Mouse (Mus musculus) kidney, postnatal 25 days (tissue): ENCODE data around the gene Plppr2.

Source experiments
- DNase-seq, 2 experiments: peaks; one replicate each; pipeline ENCODE4 v3.0.0; 2021; ENCODE audit warnings: mixed read lengths in 2 of 2

The Plppr2 gene

DNA sequence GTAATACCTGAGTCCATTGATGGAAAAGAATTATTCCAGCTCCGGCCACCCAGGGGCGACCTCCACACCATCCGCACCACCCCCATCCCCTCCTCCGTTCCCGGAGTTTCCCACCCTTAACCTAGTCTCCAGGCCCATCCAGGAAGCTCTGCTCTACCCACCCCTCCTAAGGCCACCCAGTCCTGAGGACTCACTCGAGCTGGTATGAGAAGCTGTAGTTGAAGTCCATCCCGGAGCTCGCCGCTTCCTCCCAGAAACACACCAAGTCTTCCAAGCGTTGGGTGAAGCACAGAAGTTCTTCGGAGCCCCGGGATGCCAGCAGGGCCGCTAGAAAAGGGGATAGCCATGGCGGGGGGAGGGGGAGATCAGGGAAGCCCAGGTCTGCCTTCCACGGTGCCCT, 25.2 kb downstream of the Plppr2 start:
- peak in 1 of 2 experiments; percentile 3 for DNase-seq

DNA sequence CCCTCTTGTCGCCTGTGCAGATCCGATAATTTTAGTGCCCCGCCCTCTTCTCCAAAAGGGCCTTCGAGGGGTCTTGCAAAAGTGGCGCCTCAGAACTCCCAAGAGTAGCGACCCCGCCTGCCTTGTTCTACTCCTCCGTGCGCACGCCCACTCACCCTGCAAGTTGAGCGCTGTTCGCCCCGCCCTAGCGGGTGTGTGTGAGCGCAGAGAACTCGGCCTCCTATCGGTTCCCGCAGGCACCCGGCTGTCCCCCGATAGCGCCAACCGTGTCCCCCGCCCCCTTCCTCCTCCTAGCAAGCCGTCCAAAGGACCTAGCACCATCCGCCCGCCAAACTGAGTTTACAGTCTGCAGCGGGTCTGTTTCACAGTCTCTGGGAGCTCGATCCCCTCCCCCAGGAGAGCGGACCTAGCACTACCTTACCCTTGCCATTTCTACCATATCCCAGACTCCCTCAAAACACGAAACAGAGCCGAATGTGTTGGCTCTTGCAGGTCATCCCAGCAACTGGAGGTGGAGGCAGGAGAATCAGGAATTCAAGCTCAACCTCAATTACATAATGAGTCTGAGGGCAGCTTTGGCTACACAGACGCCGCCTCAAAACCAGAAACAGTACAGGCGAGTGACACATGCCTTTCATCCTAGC, 25.7 kb downstream of the Plppr2 start:
- DNase-seq: peak; percentile 66 to 86

DNA sequence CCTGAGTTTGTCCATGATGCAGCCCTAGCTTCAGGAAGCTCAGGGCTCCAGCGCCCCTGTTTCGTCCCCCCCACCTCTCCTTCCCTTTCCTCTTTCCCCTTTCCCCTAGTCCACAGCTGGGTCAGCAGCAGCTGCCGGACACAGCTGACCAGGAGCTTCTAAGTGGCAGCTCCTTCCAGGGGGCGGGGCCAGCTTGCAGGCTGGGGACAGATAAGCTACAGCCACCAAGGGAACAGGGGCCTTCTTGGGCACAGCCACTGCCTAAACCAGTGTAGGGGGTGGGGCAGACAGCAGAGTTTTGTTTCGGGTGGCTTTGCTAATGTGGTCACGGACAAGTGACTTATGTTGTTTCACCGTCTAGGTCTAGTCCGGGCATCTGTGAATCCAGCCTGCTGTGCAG, 26.6 kb downstream of the Plppr2 start, which contains the start of gene Epor:
TSS of gene Epor (minus strand) at position 90 of the 400 bp plus-strand sequence.
- peak; percentile 66 to 82 for DNase-seq

DNA sequence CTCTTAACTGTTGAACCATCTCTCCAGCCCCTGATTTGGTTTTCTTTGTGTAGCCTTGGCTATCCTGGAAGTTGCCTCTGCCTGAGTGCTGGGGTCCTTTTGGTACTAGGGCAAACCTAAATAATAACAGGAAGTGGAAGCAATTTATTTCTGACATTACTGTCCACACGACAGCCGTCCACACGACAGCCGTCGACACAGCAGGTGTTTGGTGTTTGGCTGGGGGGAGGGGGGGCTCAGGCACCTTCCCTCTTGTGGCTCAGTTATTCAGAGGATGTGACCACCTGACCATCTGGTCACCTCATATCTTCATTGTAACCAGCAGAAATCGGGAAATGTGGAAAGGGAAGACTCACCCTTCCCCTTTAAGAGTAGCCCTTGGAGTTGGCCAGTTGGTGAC, 32.0 kb downstream of the Plppr2 start:
- DNase-seq: no peak

DNA sequence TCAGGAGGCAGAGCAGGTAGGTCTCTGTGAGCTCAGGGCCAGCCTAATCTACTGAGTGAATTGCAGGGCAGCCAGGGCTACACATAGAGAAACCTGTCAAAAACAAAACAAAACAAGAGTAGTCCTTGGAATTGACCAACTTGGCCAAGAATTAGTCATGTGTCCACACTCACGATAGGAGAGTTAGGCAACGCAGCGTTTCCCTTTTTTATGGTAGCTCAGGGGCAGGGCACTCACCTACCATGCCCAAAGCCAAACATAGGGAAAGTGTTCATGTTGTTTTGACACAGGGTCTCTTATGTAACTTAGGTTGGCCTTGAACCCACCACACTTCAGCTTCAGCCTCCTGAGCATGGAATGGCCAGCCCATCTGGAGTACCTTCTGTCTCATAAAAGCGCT, 32.5 kb downstream of the Plppr2 start:
- DNase-seq: no peak

DNA sequence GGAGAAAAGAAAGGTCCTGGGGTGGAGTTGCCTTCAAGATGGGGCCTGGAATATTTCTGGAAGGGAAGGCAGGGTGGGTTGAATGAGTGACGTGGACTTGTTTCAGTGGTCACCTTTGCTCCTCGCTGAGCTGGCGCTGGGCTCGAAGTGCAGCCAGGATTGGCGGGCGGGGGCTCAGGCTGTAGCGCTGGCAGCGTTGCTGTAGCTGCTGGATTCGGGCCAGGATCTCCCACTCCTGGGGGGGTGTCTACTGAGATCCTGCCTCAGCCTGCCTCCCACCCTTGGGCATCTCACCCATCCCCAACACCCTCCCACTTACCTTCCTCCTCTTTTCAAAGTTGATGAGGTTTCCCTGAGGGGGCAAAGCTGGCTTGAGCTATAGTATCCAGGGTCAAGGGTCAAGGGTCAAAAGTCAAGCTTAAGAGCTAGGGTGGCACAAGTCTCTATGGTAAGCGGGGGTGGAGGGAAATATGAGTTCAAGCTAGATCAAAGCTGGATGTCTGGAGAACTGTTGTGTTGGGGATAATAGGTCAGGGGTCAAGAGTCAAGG, 39.9 kb downstream of the Plppr2 start:
- peak in 1 of 2 experiments; percentile 45 for DNase-seq

DNA sequence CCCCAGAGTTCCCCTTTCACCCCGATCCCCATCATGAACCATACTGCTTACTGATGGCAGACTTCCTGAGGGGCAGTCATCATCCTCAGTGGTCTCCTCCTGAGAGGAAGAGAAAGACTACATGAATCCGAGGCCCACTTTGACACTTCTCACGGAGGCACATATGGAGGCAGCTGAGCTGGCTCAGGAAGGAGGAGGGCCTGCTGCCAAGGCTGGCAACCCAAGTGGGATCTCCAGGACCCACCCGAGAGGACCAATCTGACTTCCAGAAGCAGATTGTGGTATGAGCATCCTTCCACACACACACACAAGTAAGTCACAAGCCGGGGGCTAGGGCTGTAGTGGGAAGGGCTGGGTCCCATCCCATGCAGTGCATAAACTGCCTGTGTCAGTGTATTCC, 40.5 kb downstream of the Plppr2 start:
- no peak for DNase-seq

DNA sequence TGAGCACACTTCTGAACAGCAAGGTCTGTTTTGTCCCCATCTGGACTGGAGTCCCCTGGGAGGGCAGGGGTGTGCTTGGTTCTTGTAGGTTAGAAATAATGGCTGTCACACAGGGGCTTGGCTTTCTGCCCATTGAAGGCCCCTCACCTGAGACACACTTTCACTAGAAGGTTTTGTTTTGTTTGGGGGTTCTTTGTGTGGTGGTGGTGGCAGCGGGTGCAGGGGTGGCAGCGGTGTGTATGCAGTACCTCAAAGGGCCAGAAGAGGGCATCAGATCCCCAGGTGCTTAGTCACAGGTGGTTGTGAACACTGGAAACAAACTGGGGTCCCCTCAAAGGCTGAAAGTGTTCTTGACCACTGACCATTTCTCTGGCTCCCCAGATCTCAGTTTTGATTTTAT, 41.1 kb downstream of the Plppr2 start:
- peak; percentile 47 to 63 for DNase-seq

DNA sequence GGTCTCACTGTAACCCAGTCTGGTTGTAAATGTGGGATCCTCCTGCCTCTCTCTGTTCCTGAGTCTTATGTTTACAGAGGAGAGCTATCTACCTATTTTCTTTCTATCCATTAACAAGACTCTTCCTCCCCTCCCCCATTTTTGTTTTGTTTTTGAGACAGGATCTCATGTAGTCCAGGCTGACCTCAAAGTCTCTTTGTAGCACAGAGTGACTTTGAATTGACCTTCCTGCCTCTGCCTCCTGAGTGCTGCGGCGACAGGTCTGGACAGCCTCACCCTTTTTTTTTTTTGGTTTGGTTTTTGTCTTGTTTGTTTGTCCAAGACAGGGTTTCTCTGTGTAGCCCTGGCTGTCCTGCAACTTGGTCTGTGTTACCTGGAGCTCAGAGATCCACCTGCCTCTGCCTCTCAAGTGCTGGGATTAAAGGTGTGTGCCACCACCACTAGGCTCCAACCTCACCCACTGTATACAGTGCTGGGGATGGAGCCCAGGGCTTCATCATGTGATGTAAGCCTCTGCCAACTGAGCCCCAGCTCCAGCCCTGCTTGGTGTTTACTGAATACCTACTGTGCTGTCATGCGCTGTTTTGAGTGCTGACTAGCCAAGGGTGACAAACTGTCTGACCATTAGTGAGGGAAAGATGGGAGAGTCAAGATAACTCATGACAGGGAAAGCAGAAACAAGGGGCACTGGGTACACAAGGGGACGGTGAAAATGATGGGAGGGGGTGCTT, 41.7 kb downstream of the Plppr2 start:
- peak; percentile 45 to 70 for DNase-seq

DNA sequence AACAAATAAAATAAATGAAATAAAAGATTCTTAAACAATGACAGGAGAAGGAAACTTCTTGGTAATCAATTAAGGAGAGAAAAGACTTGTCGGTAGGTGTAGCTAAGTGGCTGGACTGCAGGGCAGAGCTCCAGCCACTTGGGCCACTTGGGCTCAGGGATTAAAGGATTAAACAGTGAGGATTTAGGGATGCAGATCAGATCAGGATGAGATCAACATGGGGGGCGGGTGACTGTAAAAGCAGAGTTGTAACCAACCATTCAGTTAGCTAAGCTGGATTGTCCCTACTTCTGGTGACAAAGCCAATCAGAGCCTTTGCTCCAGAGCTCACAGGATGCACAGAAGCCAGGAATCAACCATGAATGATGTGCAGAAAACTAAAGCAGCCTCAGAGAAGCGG, 47.1 kb downstream of the Plppr2 start:
- no peak for DNase-seq

DNA sequence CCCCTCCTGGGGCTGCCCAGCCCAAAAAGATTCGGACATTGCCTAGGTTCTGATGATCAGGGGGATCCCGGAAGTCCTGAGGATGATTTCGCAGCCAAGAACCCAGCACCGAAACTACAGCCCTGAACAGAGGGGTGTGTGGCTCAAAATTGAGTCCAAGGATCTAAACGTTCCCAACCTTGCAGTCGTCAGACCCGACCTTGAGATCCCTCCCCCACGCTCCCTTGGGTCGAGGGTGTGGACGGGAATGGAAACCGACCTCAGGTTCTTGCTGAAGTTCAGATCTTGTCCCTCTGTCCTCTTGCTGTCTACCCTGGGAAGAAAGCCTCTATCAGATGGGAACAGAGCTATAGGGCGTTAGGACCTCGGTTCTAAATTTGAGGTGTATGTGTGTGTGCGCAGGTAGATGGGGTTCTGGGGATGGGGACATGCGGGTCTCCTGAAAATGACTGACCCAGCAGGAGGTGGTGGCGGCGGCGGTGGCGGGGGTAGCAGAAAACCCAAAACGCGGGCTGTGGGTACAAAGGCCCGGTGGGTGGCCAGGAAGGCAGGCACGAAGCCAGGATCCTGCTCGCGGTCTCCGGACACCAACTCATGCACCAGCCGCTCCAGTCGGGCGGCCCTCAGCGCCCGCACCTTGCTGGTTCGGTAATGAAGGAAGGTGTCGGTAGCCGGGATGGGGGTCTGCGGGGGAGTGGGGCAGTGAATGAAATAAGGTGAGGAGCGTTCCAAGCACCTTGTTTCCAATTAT, 50.9 kb downstream of the Plppr2 start:
- peak; percentile 28 to 52 for DNase-seq

DNA sequence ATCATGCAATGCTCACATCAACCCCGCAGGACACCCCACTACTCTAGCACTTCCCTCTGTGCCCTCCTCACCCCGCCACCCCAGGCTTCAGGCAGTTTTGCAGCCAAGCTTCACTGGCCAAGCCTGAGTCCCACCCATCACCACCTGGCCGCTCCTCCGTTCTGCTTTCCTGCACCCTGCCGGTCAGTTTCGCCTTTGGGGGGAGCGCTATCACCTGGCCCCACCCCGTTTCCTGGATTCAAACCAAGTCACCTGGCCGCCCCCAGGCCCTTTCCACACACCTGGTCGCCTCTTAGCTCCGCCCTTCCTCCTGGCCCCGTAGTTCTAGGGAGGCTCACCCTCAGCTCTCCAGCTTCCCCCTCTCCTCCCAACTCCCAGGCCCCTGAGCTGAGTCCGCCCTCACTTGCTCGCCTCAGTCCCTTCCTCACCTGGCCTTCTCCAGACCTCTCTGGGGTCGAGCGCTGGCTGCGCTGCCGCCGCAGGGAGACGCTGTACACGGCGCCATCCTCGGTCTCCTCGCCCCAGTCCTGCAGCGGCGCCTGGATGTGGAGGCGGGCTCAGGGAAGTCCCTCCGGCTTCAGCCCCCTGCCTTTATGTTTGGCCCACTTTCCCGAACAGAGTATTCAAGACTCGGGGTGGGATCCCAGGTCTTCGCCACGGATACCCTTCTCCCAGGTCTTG, 51.7 kb downstream of the Plppr2 start:
- DNase-seq: peak; percentile 78 to 90

DNA sequence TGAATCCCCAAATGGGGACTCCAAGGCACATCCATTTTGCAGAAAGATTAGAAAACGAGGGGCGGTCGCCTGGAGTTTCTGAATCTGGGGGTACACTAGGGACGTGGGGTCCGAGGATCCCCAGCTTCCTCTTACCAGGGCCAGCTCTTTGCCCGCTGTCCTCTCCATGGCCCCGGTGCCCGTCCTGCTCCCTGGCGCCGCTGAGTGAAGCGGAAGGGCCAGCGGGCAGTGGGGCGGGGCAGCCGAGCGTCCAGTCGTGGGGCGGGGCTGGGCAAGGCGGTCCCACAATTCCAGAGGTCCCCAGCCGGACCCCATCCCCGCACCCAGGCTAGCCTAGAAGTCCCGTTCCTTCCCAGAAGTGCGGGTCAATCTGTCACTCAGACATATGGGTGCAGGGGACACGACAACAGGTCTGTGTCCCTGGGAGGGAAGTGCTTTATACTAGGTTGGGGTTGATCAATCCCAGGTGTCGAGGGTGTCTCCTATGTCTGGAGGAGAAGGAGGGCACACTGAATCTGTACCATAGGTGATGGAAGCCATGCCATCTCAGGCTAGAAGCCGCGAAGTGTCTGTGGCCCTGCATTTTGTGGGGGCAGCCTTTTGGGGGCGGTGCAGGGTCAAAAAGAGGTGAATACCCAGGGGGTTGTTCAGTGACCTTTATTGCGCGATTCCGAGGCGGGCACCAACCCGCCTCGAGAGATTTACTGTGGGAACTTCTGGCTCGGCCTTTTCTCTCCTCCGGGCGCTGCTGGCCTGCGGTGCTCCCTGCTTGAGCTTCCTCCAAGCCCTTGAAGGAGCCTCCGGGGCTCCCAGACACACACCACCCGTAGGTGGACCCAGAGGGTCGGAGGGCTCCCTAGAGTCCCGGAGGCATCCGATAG, 52.6 kb downstream of the Plppr2 start, which contains the start of gene Rgl3:
TSS of gene Rgl3 (minus strand) at position 217 of the 881 bp plus-strand sequence.
- peak; percentile 87 to 93 for DNase-seq

DNA sequence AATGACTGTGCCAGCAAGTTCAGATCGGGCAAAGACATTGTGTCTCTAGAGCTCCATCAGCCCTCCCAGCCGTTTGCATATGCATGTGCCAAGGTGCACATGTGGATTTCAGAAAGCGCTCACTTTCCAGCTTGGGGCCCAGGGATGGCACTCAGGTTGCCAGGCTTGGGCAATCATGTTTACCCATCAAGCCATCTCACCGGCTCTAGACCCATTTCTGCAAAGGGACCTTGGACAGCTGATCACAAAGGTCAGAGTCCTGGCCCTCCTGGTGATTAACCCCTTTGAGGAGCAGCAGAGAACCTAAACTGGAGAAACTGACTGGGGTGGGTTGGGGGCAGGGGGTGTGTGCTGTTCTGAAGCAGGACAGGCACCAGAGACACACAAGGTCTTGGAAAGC, 55.4 kb downstream of the Plppr2 start:
- DNase-seq: no peak

DNA sequence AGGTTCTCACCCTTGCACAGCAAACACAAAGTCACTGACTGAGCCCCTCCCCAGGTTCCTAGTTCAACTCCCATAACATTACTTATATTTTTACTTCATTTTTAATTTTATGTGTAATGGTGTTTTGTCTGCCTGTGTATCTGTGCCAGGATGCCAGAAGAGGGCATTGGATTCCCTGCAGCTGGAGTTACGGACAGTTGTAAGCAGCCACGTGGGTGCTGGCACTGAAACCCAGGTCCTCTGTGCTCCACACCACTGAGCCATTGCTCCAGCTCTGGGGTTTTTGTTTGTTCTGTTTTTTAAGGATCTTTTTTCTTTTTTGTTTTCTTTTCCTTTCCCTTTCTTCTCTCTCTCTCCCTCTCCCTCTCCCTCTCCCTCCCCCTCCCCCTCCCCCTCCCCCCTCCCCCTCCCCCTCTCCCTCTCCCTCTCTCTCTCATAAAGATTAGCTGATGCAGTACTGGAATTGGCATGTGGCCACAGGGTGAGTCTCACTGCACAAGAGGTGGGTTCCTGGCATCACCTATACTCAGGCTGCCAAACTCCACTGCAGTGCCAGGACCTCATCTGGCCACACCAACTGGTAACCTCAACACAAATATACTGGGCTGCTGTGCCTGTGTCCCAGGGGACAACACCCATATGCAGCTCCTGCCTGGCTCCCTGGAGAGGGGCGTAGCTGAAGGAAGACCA, 59.5 kb downstream of the Plppr2 start:
- DNase-seq: no peak
